Mouse (Mus musculus): Measurements from ENCODE around the gene Rps15.

Gene Rps15

GRCm38 (mm10) chr10:80317011-80317410 lies 24.8 kb downstream of the Rps15 start:
- DNase-seq, result no peak

GRCm38 (mm10) chr10:80320340-80320760 lies 28.1 kb downstream of the Rps15 start, which contains the start of gene 2310011J03Rik:
2310011J03Rik (minus strand) TSS chr10:80320537.
- peak; percentile 95 for DNase-seq

GRCm38 (mm10) chr10:80321014-80321669 lies 28.9 kb downstream of the Rps15 start:
- DNase-seq, result no peak

GRCm38 (mm10) chr10:80321670-80322581 lies 29.7 kb downstream of the Rps15 start:
- no peak for DNase-seq

GRCm38 (mm10) chr10:80322811-80323211 lies 30.6 kb downstream of the Rps15 start:
- peak; percentile 40 for DNase-seq

GRCm38 (mm10) chr10:80323261-80324119 lies 31.2 kb downstream of the Rps15 start:
- DNase-seq, result peak; percentile 85

GRCm38 (mm10) chr10:80324120-80325037 lies 32.1 kb downstream of the Rps15 start:
- DNase-seq, result no peak

- no peak for DNase-seq
Measured at GRCm38 (mm10) chr10:80325045-80325444, 32.8 kb downstream of the Rps15 start.

GRCm38 (mm10) chr10:80329273-80330081 lies 37.2 kb downstream of the Rps15 start, which contains the start of the genes Pcsk4 and Reep6:
Pcsk4 (minus strand) TSS chr10:80329498.
Reep6 (plus strand) TSS chr10:80329953.
- peak; percentile 99 for DNase-seq

- DNase-seq, result no peak
Measured at GRCm38 (mm10) chr10:80330084-80330483, 37.8 kb downstream of the Rps15 start.

- DNase-seq, result no peak
Measured at GRCm38 (mm10) chr10:80330888-80331287, 38.6 kb downstream of the Rps15 start.

- peak; percentile 30 for DNase-seq
Measured at GRCm38 (mm10) chr10:80331636-80332524, 39.6 kb downstream of the Rps15 start.

GRCm38 (mm10) chr10:80332525-80332989 lies 40.3 kb downstream of the Rps15 start:
- no peak for DNase-seq

- no peak for DNase-seq
Measured at GRCm38 (mm10) chr10:80336263-80336662, 44.0 kb downstream of the Rps15 start.

- peak; percentile 84 for DNase-seq
Measured at GRCm38 (mm10) chr10:80339941-80340750, 47.9 kb downstream of the Rps15 start.

GRCm38 (mm10) chr10:80341026-80341425 lies 48.8 kb downstream of the Rps15 start:
- DNase-seq, result no peak

- DNase-seq, result no peak
Measured at GRCm38 (mm10) chr10:80341491-80342304, 49.4 kb downstream of the Rps15 start.

- no peak for DNase-seq
Measured at GRCm38 (mm10) chr10:80342305-80342748, 50.1 kb downstream of the Rps15 start.
